Mouse (Mus musculus) midbrain, embryonic 10.5 days (tissue): ENCODE measurements at regions not wholly inside any gene's neighbourhood (a gene's known extent, or its start where the extent isn't known, plus 50 kb on each side); places are given as distances from the start of the nearest gene placed in this dataset.
"Not testable (repeated sequence)": the region's sequence is repeated elsewhere in the genome, so short reads cannot be mapped to it uniquely, and the experiment has no call there.

ENCODE experiments used
- DNase-seq: peaks from one replicate; pipeline ENCODE4 v3.0.0-alpha.2; 2017; ENCODE audit warnings: low spot score
- H3K27ac ChIP-seq: fragments of 300-500 bp; sonication (generic); replicated peaks from 2 replicates; pipeline ENCODE4 v1.5.1; 2016; ENCODE audit warnings: mild to moderate bottlenecking
- H3K27me3 ChIP-seq: fragments of 300-500 bp; sonication (generic); 2 replicates; pipeline ENCODE4 v1.6.1; 2016; ENCODE audit warnings: low read depth, mild to moderate bottlenecking; ENCODE audit not compliant: poor library complexity, severe bottlenecking
- H3K36me3 ChIP-seq: fragments of 300-500 bp; sonication (generic); 2 replicates; pipeline ENCODE4 v1.6.1; 2016; ENCODE audit warnings: mild to moderate bottlenecking, moderate library complexity
- H3K4me1 ChIP-seq: fragments of 300-500 bp; sonication (generic); 2 replicates; pipeline ENCODE4 v1.6.1; 2016
- H3K4me3 ChIP-seq: fragments of 300-500 bp; sonication (generic); 2 replicates; pipeline ENCODE4 v1.5.1; 2016; ENCODE audit warnings: mild to moderate bottlenecking, moderate library complexity
- H3K9me3 ChIP-seq: fragments of 300-500 bp; sonication (generic); replicated peaks from 2 replicates; pipeline ENCODE4 v1.6.1; 2016; ENCODE audit warnings: mild to moderate bottlenecking
- WGBS: fragments of 180-500 bp; shearing (Covaris S2); methylation state at CpG from one replicate; pipeline ENCODE4 v1.1.7; 2016; 5-methylcytosine and 5-hydroxymethylcytosine counted together

DNA sequence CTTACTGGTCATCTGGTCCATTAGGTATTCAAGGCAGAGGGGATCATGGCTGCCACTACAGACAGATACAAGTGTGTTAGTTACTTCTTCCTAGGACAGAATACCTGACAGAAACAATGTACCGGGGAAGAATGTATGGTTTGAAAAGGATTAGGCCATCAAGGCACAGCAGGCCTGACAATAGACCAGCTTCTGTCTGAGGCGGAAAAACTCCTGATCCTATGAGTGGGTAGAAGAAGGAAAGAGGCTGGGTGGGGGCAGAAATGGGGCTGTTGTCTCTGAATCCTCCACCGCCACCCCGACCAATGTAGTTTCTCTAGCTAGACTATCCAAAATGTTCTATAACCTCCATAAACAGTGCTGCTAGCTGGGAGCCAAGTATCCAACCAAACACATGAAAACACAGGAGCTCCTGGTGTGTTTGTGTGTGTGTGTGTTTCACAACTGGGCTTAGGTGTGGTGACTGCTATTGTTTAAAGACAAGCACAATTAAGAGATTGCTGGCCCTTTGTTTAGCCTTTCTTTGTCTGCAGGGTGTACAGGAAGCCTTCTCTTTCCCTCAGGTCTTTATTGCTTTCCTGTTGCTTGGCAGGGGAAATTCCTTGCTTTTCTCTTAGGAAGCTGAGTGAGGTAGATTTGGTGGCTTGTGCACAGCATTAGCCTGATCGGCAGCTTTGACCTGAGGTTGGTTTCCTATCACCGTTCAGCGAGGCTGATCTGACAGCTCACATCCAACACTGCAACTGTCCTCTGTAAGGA, 132.7 kb upstream of the Rybp start:
- no peaks in the 10 kb centered on the region for H3K9me3 ChIP-seq
- H3K4me1 ChIP-seq: peaks cover 43% of the 10 kb centered on the region
- H3K36me3 ChIP-seq: no peaks in the 10 kb centered on the region
- H3K27ac ChIP-seq: peak overlapping the region; percentile 28; the same call in 1 of the 2 replicates
- no peak overlapping the region for H3K4me3 ChIP-seq
- WGBS: 40% methylated on average over 7 of the region's 7 CpGs
- no peak for DNase-seq
- peaks cover 98% of the 10 kb centered on the region for H3K27me3 ChIP-seq

DNA sequence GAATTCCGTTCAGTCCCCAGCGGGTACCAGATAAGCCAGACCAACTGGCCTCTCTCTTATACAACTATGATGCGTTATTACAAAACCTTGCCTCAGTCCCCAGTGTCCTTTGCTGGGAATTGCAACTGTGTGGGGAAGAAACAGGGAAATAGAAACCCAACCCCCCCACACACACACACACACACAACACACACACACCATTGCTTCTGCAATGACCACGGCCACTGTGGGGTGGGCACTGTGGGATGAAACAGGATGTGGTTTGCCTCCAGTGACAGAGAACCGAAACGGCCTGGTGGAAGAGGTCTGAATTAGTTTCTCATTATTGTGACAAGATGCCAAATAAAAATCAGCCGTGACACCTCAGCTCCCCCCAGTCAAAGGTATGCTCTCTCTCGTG, 128.8 kb upstream of the Rybp start:
- H3K4me3 ChIP-seq: no peak overlapping the region
- 81% methylated on average over 8 of the region's 8 CpGs for WGBS
- peaks cover 32% of the 10 kb centered on the region for H3K4me1 ChIP-seq
- peaks cover 80% of the 10 kb centered on the region for H3K27me3 ChIP-seq
- H3K36me3 ChIP-seq: no peaks in the 10 kb centered on the region
- no peaks in the 10 kb centered on the region for H3K9me3 ChIP-seq
- H3K27ac ChIP-seq: no peak overlapping the region
- no peak for DNase-seq

DNA sequence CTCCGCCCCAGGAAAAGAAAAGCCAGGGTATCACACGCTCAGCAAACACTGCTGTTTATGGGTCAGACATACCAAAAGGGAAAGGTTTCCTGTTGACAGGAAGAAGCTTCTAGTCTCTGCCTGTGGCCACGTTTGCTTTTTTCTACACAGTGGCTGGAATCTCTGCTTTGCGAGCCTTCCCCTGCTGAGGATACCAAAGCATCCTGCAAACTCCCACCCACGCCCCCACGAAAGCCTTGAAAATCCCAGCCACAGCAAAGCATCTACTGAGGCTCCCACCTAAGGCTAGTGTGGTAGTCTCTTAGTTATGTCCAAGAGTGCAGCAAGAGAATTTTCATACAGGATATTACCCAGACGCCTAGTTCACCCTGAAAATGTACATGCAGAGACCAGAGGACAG, 128.2 kb upstream of the Rybp start:
- no peak for DNase-seq
- H3K4me3 ChIP-seq: no peak overlapping the region
- H3K9me3 ChIP-seq: no peaks in the 10 kb centered on the region
- H3K27me3 ChIP-seq: peaks cover 75% of the 10 kb centered on the region
- WGBS: 65% methylated on average over 7 of the region's 7 CpGs
- peaks cover 26% of the 10 kb centered on the region for H3K4me1 ChIP-seq
- no peaks in the 10 kb centered on the region for H3K36me3 ChIP-seq
- no peak overlapping the region for H3K27ac ChIP-seq

DNA sequence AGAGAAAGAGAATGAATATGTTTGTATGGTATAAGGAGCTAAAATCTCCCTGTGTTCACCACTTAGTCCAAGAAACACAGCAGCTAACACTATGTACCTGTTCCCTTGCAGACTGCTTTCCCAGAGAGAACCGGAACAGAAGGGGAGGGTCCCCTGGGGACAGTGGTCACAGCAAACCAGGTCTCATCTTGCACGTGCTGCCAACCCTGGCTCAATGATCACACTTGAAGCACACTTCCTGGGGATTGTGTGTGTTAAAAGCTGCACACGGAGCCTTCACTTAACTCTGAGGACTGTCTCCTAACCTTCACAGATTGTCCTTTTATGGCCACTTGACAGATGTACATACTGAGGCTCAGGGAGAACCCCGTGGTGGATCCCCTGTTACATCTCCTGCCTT, 127.6 kb upstream of the Rybp start:
- H3K4me1 ChIP-seq: peaks cover 20% of the 10 kb centered on the region
- H3K27me3 ChIP-seq: peaks cover 68% of the 10 kb centered on the region
- 72% methylated on average over 4 of the region's 4 CpGs for WGBS
- DNase-seq: no peak
- H3K4me3 ChIP-seq: no peak overlapping the region
- H3K9me3 ChIP-seq: no peaks in the 10 kb centered on the region
- H3K27ac ChIP-seq: no peak overlapping the region
- H3K36me3 ChIP-seq: no peaks in the 10 kb centered on the region

DNA sequence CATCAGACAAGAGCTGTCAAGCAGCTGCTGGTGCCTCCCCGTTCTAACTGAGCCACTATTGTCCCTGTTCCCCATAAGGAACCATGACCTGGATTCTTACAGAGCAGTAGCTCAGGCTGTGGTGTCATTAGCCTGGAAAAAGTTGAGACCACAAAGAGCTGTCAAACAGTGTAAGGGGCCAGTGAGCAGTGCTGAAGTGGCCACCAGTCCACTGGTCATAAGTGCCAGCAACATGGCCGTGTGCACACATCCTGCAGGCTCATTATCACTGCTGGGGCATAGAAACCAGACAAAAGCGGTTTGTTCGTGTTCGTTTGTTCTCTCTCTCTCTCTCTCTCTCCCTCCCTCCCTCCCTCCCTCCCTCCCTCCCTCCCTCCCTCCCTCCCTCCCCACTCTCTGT, 125.2 kb upstream of the Rybp start:
- peaks cover 17% of the 10 kb centered on the region; the same call in 1 of the 2 replicates for H3K4me1 ChIP-seq
- no peak overlapping the region for H3K4me3 ChIP-seq
- H3K27me3 ChIP-seq: peaks cover 53% of the 10 kb centered on the region
- H3K9me3 ChIP-seq: no peaks in the 10 kb centered on the region
- H3K27ac ChIP-seq: no peak overlapping the region
- DNase-seq: no peak
- H3K36me3 ChIP-seq: no peaks in the 10 kb centered on the region
- WGBS: 60% methylated on average over 5 of the region's 5 CpGs

DNA sequence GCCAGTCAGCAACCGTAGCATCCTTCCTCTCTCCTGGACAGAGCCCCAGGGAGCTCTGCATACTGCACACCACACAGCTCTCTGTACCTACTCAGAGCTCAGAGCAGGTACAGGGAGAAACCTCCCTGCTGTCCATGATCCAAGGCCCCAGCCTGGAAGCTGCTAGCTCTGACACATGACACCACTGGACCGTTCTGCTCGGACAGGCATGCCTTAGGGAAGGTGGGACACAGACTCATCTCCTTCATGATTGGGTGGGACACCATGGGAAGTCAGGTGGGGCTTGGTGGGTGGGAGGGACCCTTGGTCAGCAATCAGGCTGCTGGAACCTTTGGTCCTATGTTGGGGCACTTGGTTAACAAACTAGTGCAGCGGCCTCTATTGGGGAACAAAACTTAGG, 124.7 kb upstream of the Rybp start:
- 79% methylated on average over 4 of the region's 4 CpGs for WGBS

DNA sequence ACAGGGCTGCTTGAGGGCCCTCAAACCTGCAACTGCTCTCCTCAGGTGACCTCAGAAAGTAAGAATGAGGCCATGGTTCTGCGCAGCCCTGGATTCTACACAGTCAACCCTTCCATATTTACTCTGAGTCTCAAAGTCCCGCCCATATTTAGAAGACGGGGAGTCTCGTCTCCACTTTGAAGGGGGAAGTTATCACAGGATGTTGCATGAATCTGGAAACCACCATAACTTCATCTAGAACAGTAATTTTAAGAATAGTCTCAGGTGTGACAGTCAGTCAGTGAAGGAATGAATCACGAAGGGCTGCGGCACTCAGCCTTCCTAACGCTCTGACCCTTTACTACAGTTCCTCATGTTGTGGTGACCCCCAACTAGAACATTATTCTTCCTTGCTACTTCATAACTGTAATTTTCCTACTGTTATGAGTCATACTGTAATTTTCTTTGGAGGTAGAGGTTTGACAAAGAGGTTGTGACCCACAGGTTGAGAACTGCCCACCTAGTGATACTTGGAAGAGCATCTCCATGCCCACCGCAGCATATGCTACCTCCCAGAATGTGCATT, 122.9 kb upstream of the Rybp start:
- no peaks in the 10 kb centered on the region for H3K9me3 ChIP-seq
- H3K27ac ChIP-seq: no peak overlapping the region
- peaks cover 8% of the 10 kb centered on the region; the same call in 1 of the 2 replicates for H3K4me1 ChIP-seq
- no peak for DNase-seq
- H3K4me3 ChIP-seq: no peak overlapping the region
- H3K36me3 ChIP-seq: no peaks in the 10 kb centered on the region
- H3K27me3 ChIP-seq: peaks cover 29% of the 10 kb centered on the region
- 99% methylated on average over 8 of the region's 8 CpGs for WGBS

More for the DNA sequence above, 124.7 kb upstream of the Rybp start:
- Histone ChIP-seq H3K27ac (no peak overlapping the region), H3K4me3 (no peak overlapping the region), H3K9me3 (no peaks in the 10 kb centered on the region), H3K36me3 (no peaks in the 10 kb centered on the region), H3K27me3 (peaks cover 48% of the 10 kb centered on the region), H3K4me1 (peaks cover 17% of the 10 kb centered on the region; the same call in 1 of the 2 replicates)
- no peak for DNase-seq

DNA sequence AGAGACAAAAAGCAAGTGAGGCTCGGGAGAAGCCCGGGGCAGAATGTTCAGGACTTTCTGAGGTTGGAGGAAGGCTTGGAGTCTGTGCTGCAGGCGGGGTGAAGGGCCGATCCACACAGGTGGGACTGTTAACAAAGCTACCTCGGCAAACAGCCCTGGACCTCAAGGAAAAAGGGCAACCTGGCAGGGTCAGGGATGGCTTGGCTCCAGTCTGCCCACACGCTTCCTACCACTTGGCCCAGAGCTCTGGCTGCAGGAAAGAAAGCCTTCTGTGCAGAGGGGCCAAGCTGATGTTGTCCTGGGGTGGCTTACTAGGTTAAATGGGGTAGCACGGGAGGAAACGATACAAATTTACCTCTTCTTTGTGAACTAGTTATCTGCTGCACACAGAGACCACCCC, 121.5 kb upstream of the Rybp start:
- 84% methylated on average over 8 of the region's 8 CpGs for WGBS
- DNase-seq: no peak
- no peaks in the 10 kb centered on the region for H3K9me3 ChIP-seq

DNA sequence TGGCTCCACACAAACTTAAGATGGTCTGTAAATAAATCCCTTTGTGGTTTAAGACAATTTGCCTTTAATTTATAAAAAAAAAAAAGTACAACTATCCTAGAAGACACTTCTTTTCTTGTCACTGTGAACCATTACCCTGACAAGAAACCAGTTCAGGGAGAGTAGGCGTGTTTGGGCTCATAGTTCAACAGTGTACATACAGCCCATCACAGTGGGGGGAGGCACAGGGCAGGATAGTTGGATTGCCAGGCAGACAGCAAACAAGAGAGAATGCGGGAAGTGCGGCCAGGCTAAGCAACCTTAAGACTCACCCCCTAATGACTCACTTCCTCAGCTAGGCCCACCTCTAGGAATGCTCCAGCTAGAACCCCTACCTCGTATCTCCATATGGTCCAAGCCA, 119.2 kb upstream of the Rybp start:
- no peak overlapping the region for H3K27ac ChIP-seq
- H3K36me3 ChIP-seq: no peaks in the 10 kb centered on the region
- H3K9me3 ChIP-seq: no peaks in the 10 kb centered on the region
- peaks cover 26% of the 10 kb centered on the region; the same call in 1 of the 2 replicates for H3K27me3 ChIP-seq
- no peak for DNase-seq
- 90% methylated on average over 4 of the region's 4 CpGs for WGBS
- peaks cover 7% of the 10 kb centered on the region; the same call in 1 of the 2 replicates for H3K4me1 ChIP-seq
- H3K4me3 ChIP-seq: no peak overlapping the region

More for the DNA sequence above, 121.5 kb upstream of the Rybp start:
- Histone ChIP-seq H3K27me3 (peaks cover 27% of the 10 kb centered on the region; the same call in 1 of the 2 replicates), H3K36me3 (no peaks in the 10 kb centered on the region), H3K27ac (no peak overlapping the region), H3K4me1 (peaks cover 8% of the 10 kb centered on the region; the same call in 1 of the 2 replicates), H3K4me3 (no peak overlapping the region)

DNA sequence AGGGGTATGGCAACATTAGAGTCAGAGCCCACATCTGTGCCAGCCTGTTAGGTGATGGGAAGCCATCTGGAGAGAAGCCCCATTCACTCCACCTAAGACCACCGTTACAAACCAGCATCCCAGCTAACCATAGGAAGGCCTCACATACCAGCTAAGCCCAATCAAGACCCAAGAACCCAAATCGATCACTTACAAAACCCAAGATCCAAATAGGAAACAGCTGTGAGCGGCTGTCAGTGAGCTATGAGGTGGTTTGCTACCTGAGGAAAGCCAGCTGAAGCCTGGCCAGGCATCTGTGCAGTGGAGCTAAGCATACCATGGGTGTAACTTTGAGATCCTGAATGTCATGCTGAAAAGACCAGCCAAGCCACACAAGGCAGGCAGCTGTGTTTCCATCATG, 116.9 kb upstream of the Rybp start:
- H3K4me1 ChIP-seq: peaks cover 7% of the 10 kb centered on the region; the same call in 1 of the 2 replicates
- WGBS: 89% methylated on average over 3 of the region's 3 CpGs
- no peak for DNase-seq

DNA sequence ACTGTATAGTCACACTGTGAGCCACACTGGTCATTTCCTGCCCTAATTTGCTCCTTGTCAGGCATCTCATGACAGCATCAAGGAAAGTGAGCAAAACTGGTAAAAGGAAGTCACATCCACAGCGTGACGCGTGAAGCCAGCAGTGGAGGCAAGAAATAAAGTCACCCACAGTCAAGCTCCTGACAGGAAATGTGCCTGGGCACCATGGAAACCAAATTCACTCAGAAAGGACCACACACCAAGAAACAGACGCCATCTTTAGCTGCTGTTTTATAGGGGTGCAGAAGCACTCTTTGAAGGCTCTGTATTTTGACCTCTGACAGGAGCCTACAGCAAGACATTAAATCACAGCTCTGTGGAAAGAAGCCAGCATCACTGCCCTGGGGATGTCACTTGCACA, 115.4 kb upstream of the Rybp start:
- 76% methylated on average over 4 of the region's 4 CpGs for WGBS

More for the DNA sequence above, 116.9 kb upstream of the Rybp start:
- peaks cover 26% of the 10 kb centered on the region; the same call in 1 of the 2 replicates for H3K27me3 ChIP-seq
- H3K27ac ChIP-seq: no peak overlapping the region
- no peak overlapping the region for H3K4me3 ChIP-seq
- H3K36me3 ChIP-seq: no peaks in the 10 kb centered on the region
- H3K9me3 ChIP-seq: no peaks in the 10 kb centered on the region

DNA sequence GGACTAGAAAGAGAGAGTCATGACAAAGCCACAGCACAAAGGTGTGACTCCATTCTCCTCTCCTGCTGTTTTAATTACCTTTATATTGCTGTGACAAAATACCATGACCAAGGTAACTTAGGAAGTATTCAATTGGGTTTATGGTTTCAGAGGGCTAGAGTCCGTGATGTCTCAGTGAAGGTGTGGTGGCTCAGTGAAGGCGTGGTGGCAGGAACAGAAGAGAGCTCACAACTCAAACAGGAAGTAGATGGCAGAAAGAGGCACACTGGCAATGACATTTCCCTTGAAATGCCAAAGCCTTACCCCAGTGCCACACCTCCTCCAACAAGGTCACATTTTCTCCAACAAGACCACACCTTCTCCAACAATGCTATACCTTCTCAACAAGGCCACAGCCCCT, 114.4 kb upstream of the Rybp start:
- no peak for DNase-seq
- Histone ChIP-seq H3K27me3 (peaks cover 20% of the 10 kb centered on the region; the same call in 1 of the 2 replicates), H3K9me3 (no peaks in the 10 kb centered on the region), H3K36me3 (no peaks in the 10 kb centered on the region), H3K4me3 (no peak overlapping the region), H3K4me1 (peaks cover 10% of the 10 kb centered on the region; the same call in 1 of the 2 replicates), H3K27ac (no peak overlapping the region)
- WGBS: 92% methylated on average over 2 of the region's 2 CpGs

More for the DNA sequence above, 115.4 kb upstream of the Rybp start:
- no peaks in the 10 kb centered on the region for H3K9me3 ChIP-seq
- DNase-seq: no peak
- H3K4me3 ChIP-seq: no peak overlapping the region
- no peak overlapping the region for H3K27ac ChIP-seq
- H3K27me3 ChIP-seq: peaks cover 20% of the 10 kb centered on the region; the same call in 1 of the 2 replicates
- H3K36me3 ChIP-seq: no peaks in the 10 kb centered on the region
- H3K4me1 ChIP-seq: peaks cover 7% of the 10 kb centered on the region; the same call in 1 of the 2 replicates

DNA sequence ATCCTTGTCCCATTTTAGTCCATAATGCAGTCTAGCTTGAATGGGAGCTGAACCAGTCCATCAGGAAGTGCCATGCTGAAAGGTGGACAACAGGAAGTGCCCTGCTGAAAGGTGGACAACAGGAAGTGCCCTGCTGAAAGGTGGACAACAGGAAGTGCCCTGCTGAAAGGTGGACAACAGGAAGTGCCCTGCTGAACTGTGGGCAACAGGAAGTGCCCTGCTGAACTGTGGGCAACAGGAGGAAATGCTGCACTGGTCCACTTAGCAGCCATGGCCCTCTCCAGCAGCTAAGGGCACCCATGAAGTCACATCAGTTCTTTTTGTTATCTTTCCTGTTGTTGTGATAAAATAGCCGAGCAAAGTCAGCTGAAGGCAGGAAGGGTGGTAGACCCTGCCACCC, 112.1 kb upstream of the Rybp start:
- not testable (repeated sequence) for H3K4me3 ChIP-seq, H3K36me3 ChIP-seq, DNase-seq, H3K27ac ChIP-seq, H3K9me3 ChIP-seq
- Histone ChIP-seq H3K27me3 (peaks cover 18% of the 10 kb centered on the region; the same call in 1 of the 2 replicates), H3K4me1 (peaks cover 13% of the 10 kb centered on the region; the same call in 1 of the 2 replicates)
- 74% methylated on average over 1 of the region's 1 CpGs for WGBS
